Mouse (Mus musculus): ENCODE results near the gene Tti1.

DNA sequence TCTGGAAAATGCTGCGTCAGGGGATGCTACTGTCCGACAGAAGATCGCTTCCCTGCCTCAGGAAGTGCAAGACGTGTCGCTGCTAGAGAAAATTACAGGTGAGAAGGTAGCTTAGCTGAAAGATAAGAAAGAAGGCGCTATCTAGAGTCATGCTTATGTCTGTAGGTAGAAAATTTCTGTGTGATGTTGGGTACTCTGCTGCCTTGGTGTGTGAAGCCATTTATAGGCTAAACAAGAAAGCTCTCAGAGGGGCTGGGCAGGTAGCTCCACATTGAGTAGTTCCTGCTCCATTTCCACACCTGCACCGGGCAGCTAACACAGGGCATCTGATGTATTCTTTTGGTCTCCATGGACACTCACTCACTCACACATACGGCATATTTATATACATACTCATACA is 21.9 kb upstream of the Tti1 start:
- TF ChIP-seq CTCF (IDR thresholded peaks at IDR 0.05; ENCODE audit: low read depth) (no peak), EP300 (IDR thresholded peaks at IDR 0.05; ENCODE audit: low read depth) (no peak)
